Mouse (Mus musculus): ENCODE data around the gene Foxj3.
A peak's percentile ranks its signal among the peaks of the same experiment; 100 is the strongest.
"Not testable (repeated sequence)": the region's sequence is repeated elsewhere in the genome, so short reads cannot be mapped to it uniquely, and the experiment has no call there.

Gene Foxj3

DNA sequence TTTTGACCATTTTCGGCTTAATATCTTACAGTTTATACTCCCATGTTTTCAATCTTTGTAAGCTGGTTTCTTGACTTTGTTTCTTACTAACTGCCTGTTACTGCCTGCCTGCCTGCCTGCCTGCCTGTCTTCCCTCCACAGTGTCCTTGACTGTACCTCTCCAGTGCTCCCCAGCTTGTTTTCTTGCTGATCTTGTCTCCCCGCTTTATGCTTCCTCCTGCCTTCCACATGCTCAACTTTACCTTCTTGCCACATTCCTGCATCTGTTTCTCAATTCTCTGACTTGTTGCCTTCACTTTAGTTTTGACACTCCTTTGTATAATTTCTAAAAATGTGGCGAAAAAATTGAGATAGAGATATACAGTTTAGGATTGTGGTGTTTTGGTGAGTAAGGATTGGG lies 35.9 kb downstream of the Foxj3 start:
- no peak for DNase-seq (ENCODE audit: low read depth, low spot score)

GRCm38 (mm10) chr4:119574504-119574903 lies 37.7 kb downstream of the Foxj3 start:
- DNase-seq (ENCODE audit: low read depth, low spot score): no peak

- DNase-seq (ENCODE audit: low read depth, low spot score): no peak
Measured at GRCm38 (mm10) chr4:119575459-119575858, 38.7 kb downstream of the Foxj3 start.

DNA sequence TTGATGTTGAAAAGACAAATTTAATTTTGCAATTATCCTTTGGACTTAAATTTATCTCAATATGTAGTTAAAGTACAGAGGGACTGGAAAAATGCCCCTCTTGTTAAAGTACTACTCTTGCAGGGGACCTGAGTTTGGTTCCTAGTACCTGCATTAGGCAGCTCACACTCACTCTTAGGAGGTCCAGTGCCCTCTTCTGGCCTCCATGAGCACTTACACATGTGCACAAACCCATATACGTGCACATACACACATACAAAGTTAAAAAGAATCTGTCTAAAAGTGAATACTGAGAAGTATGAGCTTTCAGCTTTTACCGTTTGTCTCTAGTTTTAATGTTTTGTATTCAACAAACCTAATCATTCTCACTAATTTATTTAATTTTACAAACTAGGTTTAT lies 51.2 kb downstream of the Foxj3 start:
- no peak for DNase-seq (ENCODE audit: low read depth, low spot score)

DNA sequence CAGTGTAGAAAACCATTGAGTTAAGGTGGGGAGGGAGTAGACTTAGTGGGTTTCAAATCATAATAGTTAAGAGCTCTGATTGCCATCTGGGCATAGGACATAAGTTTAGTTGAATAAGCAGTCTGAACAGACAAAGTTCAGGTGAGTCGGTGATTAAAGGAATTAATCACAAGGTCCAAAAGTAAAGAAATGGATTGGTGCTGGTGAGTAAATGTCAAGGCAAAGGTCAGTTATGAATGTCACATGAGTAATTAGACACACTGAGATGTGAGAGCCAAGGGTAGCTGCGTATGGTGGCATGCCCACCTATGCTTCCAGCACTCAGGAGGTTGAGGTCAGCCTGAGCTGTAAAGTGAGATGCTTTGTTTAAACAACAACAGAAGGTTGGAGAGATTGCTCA lies 52.6 kb downstream of the Foxj3 start:
- DNase-seq (ENCODE audit: low read depth, low spot score): no peak

- peak; percentile 24 for DNase-seq (ENCODE audit: low read depth, low spot score)
Measured at GRCm38 (mm10) chr4:119590027-119590426, 53.2 kb downstream of the Foxj3 start.

GRCm38 (mm10) chr4:119592479-119592878 lies 55.7 kb downstream of the Foxj3 start:
- DNase-seq (ENCODE audit: low read depth, low spot score): no peak

- no peak for DNase-seq (ENCODE audit: low read depth, low spot score)
Measured at GRCm38 (mm10) chr4:119594331-119594730, 57.5 kb downstream of the Foxj3 start.

DNA sequence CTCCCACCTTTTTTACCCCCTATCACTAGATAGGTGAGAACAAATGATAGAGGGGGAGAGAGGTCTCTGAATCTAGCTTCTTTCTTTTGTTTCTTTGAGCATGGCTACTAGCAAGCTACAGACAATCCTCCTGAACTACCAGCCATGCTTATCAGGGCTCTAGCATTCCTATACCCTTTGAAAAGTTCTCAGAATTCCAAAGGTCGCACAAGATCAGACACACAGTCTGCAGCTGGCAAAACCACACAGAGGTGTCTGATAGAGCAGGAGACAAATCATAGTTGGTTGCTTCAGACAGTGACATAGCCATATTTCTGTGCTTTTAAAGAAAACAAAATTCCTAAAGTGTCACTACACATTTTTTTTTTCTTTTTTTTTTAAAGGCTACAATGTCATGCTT lies 62.8 kb downstream of the Foxj3 start:
- no peak for DNase-seq (ENCODE audit: low read depth, low spot score)

- DNase-seq (ENCODE audit: low read depth, low spot score): no peak
Measured at GRCm38 (mm10) chr4:119609488-119609887, 72.7 kb downstream of the Foxj3 start.

- DNase-seq (ENCODE audit: low read depth, low spot score): no peak
Measured at GRCm38 (mm10) chr4:119614078-119614477, 77.3 kb downstream of the Foxj3 start.

- no peak for DNase-seq (ENCODE audit: low read depth, low spot score)
Measured at GRCm38 (mm10) chr4:119614724-119615123, 77.9 kb downstream of the Foxj3 start.

DNA sequence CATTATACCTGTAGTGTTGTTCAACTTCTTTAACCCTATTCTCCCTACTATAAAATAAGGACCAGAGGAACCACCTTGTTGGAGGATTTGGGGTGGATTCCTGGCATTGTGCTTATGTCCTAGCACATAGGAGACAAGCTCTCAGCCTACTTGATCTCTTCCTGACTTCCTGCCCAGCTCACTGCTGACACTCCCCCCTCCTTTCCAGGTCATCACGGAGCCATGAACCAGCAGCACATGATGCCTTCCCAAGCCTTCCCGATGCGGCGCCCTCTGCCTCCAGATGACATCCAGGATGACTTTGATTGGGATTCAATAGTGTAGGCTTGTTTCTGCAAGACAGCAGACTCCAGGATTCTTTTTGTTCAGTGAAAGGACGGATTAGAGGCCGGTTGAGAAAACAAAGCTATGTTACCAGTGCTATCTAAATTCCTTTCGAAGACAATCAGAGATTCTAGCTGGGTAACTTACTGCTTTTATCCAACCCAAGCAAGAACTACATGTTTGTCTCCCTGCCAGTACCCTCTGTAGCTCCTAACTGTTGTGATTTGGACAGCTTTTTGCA lies 89.4 kb downstream of the Foxj3 start:
- DNase-seq (ENCODE audit: low read depth, low spot score): no peak

DNA sequence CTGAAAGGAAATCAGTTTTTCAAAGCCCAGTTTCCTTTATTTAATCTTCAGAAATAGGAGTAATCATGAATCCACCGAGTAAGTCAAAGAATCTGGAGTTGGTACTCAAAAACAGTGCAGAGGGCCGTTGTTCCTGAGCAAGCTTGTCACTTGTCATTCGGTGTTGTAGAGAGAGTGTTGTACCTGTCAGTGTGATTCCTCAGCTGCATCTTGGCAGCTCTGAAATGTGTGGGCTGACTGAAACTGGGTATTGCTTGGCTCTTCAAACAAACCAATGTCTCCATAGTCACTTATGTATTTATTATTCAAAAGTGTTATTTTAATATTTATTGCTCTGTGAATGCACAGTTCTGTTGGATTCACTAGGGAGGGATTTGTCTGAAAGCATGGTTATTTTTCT lies 90.1 kb downstream of the Foxj3 start:
- DNase-seq (ENCODE audit: low read depth, low spot score): peak; percentile 18

GRCm38 (mm10) chr4:119627317-119627716 lies 90.5 kb downstream of the Foxj3 start:
- no peak for DNase-seq (ENCODE audit: low read depth, low spot score)

DNA sequence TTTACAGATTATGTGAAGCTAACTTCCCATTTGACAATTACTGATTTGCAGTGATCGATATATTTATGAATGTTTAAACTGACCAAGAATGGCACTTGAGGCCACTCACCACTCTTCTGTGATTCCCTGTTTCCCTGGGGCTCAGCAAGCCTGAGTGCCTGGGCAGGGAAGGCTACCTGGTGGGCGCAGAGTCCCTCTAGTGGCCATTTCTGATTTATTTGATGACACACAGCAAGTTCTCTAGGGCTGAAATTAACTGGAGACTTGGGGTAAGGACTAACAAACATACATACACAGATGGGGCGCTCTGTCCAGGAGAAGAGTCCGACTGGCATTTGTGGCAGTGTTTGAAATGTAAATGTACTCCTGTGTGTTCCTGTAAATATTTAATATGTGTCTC lies 91.6 kb downstream of the Foxj3 start:
- not testable (repeated sequence) for DNase-seq (ENCODE audit: low read depth, low spot score)

DNA sequence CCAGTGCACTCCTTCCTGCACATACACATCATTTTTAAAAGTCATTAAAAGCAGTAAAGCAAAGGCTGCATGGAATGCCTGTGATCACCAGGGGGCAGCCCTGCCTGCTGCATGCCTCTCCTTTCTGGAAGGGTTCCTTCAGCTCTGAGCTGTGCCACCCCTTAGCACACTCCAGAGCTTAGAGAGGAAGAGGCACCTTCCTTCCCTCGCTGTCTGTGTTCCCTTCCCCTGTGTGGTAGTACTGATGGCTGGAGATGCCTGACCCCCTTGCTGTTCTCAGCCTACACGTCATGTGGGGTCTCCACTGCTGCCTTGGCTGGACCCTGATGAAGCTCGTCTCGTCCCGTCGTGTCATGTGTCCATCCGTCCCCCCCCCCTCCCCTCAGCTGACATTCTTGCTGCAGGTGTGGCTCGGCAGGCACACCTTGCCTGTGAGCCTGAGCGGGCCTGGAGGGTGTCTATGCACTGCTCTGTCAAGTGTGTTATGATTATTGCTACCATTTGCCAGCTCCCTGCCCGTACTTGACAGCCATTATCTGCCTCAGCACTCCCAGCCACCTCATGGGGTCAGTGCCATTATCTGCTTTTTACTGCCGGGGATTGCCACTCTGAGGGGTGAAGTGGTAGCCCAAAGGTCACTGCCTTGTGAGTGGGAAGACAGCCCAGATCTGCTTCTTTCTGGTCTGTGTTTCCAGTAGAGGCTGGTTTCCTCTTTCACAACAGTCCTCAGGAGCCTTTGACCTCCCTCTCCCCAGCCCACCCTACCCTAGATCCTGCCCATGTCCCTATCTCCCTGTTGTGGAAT lies 94.5 kb downstream of the Foxj3 start:
- DNase-seq (ENCODE audit: low read depth, low spot score): peak; percentile 33

DNA sequence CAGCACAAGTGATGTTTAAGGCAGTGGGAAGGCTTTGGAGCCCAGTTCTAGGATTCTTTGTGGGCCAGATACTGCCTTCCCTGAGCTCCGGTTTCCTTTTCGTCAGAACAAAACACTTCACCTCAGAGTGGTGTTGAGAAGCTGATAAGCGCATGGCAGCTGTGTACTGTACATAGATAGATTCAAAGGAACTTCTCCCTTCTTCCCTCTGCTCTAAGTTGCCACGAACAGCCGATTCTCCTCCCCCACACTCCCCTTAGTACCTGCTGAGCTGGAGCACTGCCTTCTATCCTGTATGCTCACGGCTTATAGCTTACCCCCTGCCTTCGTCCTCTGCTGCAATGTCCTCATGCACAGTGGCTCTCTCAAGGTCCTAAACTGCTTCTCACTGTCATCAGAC lies 95.9 kb downstream of the Foxj3 start:
- DNase-seq (ENCODE audit: low read depth, low spot score): no peak

- no peak for DNase-seq (ENCODE audit: low read depth, low spot score)
Measured at GRCm38 (mm10) chr4:119633342-119633741, 96.5 kb downstream of the Foxj3 start.

- DNase-seq (ENCODE audit: low read depth, low spot score): no peak
Measured at GRCm38 (mm10) chr4:119633948-119634347, 97.1 kb downstream of the Foxj3 start.

- DNase-seq (ENCODE audit: low read depth, low spot score): no peak
Measured at GRCm38 (mm10) chr4:119634908-119635660, 98.3 kb downstream of the Foxj3 start.

DNA sequence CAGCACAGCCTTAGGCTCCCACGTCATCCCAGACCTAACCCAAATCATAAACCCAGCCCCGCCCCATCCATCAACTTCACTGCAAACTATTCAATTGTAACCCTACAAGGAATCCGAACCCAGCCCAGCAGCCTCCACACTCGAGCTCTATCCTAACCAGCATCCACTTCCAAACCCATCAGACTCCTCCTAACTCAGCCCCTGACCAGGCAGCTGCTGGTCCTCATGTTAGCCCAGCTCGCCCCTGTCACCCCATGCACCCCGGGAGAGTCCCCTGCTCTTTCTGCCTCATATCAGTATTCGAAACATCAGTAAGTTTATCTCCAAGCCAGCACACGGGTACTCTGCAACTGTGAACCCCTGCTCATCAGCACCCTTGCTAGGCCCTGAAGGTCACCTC lies 98.9 kb downstream of the Foxj3 start:
- DNase-seq (ENCODE audit: low read depth, low spot score): no peak

- DNase-seq (ENCODE audit: low read depth, low spot score): no peak
Measured at GRCm38 (mm10) chr4:119636731-119637130, 99.9 kb downstream of the Foxj3 start.

Data from telencephalon, adult 2 months (tissue).